Mouse (Mus musculus) spleen, postnatal 10 days (tissue): ENCODE measurements around the gene Ftcd.

Experiments used
- DNase-seq, 2 experiments: peaks; one replicate each; pipeline ENCODE4 v3.0.0; 2021 to 2022; ENCODE audit warnings: low spot score in 2 of 2

Ftcd gene

GRCm38 (mm10) chr10:76575374-76575773 lies at the start of gene Ftcd:
Gene Ftcd, plus strand, starts transcription at chr10:76575648.
- DNase-seq, result no peak

DNA sequence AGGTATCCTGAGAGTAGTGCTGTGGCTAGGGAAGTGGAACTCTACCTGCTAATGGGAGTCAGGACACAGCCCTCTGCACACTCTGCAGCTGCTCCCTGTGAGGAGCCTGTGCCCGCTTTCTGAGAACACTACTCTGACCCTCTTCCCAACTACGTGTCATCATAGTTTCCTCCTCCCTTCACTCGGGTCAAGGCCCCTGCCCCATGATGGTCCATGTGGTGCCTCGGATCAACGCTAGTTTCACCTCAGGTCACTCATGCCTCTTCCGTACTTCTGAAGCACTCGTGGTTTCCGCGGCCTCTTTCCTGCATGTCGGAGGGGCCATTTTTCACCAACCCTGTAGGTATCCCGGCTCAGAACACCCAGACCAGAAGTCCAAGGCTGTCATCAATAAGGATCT lies 44.5 kb upstream of the Ftcd start:
- no peak for DNase-seq

DNA sequence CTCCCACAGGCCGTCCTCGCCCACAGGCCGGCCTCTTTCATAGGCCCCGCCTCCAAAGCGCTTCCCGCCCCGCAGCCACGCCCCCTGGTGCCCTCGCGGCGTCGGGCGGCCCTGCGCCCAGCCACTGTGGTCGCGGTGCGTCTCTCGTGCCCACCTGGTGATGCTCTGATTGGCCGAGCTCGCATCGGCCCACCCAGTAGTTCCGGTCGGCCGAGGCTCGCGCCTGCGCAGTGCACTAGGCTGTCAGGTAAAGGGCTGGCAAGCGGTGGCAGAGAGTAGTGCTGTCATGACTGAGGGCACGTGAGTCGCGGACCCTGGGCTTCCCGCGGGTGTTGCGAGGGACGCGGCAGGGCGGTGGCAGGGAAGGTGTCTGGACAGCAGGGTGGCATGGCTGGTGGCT lies 44.1 kb upstream of the Ftcd start, which contains the start of gene Lss:
TSS of gene Lss (plus strand) at position 214 of the 400 bp plus-strand sequence.
- DNase-seq, result peak; percentile 87 to 95

- no peak for DNase-seq
These were observed 43.6 kb upstream of the Ftcd start for GRCm38 (mm10) chr10:76531828-76532227.

- no peak for DNase-seq
These were observed 39.9 kb upstream of the Ftcd start for GRCm38 (mm10) chr10:76535526-76535925.

DNA sequence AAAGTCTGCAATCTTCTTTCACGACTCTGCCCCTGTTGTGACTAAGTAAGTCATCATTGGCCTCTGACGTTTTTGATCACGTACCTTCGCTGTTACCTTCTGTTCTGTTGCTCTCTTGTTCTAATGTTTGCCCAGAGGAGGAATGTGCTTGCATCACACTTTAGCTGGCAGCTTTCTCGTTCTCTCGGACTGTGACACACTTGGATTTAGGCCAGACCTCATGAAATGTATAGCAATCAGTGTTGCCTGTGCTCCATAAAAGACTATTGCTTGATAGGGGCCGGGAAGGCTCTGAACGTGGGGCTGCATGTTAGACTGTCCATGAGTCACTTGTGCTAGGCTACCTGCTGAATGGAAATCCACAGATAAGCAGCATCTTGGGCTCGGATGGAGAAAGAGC lies 37.8 kb upstream of the Ftcd start:
- DNase-seq, result no peak

DNA sequence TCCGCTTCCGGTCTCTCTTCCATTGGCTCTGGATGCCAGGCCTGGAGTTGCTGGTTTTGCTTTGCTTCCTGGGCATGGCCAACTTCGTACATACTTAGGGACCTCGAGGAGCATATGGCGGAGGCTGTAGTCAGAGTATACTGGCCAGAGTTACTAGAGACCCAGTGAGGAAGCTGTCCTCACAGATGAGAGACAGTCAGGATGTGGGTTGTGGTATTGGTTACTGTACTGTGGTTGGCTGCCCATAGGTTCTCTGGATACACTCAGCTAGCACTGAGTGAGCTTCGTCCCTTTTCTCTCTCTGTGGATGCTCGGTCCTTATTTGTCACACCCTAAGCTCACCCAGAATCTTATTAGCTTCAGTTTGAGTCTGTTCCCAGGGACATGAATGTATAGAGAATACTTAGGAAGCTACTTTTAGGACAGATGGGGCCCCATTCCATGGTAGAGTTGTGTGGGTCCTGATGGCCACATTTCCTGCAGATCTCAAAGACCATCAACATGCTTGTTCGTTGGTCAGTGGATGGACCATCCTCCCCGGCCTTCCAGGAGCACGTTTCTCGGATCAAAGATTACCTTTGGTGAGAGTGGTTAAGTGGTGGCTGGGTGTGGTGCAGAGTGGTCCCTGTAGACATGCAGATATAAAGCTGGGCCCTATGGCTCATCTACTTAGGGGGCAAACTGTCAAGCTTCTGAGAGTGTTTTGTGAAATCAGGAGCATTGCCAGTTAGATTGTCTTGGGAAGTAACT lies 33.9 kb upstream of the Ftcd start:
- DNase-seq, result no peak

DNA sequence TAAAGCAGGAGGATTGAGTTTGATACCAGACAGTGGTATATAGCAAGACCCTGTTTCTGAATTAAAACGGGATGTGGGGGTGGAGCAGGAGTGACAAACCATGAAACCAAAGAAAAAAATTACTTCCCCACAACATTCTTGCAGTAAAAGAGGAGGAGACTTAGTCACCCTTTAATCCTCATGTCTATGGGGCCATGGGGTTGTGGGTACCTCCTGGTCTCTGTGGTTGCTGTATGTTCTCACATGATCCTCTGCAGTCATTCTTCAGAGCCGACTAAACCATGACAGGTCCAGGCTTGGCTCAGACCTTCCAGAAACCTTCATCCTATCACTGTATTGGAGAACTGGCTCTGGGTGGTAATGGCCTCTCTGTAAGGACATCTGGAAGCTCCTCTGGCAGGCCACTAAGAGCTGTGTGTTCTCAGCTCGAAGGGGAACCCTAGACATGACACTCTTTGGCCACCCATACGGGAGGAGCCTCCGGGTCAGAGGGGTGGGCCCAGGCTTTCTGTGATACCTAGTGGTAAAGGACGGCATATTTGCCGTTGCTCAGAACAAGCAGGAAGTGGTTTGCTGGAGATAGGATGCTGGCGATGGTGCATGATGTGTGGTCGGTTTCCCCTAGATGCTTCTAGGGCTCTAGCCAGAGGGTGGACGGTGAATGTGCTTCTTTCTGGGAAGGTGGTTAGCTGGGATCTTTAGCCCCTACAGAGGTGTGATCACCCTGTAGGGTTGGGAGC lies 32.6 kb upstream of the Ftcd start:
- DNase-seq, result no peak

- no peak for DNase-seq
These were observed 28.9 kb upstream of the Ftcd start for GRCm38 (mm10) chr10:76546566-76546965.

DNA sequence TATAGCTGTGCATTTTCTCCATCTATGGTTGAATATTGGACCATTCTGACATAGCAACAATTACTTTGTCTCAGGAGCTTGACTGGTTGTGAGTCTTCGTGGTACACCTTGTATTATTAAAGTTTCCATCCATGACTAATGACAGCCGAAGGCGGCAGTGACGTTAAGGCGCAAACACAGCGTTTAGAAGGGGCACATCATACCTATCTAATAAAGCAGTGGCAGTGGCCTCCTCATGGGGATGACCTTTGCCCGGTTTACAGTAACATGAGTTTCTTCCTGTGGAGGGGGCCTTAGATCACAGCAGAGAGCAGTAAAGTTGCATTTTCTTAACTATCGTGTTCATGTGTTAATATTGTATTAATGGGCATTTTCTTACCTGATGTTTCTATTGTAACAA lies 27.2 kb upstream of the Ftcd start:
- DNase-seq, result no peak

- no peak for DNase-seq
These were observed 25.0 kb upstream of the Ftcd start for GRCm38 (mm10) chr10:76550458-76550857.

GRCm38 (mm10) chr10:76551556-76551955 lies 23.9 kb upstream of the Ftcd start:
- DNase-seq, result no peak

DNA sequence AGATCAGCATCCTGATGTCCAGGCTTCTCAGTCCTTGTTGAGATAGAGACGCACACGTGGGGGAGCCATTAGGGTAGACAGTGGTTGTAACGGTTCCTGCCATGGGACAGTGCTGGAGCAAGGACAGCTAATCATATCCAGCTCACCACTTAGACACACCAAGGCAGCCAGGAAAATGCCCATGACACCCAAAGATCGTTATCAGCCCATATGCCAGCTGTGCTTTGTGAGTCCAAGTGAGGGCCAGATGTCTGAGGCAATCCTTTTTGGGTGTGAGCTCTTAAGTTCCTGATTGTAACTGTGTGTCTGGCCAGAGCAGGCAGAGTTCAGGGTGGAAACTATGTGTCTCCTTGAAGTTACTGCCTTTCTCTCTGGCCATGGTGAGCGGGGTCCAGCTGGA lies 21.4 kb upstream of the Ftcd start:
- no peak for DNase-seq

DNA sequence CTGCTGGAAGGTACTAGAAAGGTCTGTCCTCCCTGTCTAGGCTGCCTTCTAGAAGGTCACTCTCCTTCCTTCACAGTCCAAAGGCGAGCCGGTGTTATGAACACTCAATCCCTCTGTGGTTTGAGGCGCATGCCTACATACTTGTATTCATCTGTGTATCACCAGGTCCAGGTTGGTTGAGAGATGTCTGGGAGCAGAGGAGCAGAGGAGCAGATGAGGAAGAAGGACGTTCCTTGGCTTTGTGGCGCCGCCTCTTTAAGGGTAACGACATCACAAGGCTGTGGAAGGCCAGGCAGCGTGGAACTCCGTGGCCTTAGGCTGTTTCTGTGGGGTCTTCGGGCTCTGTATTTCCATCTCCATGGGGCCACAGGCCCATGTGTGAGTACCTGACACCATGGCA lies 13.5 kb upstream of the Ftcd start, which contains the start of gene Spatc1l:
TSS of gene Spatc1l (plus strand) at position 301 of the 400 bp plus-strand sequence.
- no peak for DNase-seq

- no peak for DNase-seq
These were observed 5.3 kb upstream of the Ftcd start for GRCm38 (mm10) chr10:76569996-76570685.

DNA sequence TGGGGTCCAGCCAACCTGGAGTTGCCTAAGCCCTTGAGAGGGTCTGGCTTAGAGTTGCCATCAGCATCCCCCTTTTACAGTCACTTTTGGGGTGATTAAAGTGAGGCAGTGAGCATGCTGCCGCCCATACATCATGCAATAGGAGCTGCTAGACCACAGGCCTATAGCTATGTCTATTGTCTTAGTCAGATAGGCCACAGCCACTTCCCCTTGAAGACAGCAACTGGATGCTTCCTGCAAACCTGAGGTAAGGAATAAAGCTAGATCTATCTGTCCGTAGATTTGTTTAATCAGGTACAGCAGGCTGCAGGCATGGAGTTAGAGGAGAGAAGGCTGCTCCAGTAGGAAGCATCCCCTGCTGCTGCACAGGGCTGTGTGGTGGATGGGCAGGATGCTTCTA lies 4.4 kb upstream of the Ftcd start:
- no peak for DNase-seq

DNA sequence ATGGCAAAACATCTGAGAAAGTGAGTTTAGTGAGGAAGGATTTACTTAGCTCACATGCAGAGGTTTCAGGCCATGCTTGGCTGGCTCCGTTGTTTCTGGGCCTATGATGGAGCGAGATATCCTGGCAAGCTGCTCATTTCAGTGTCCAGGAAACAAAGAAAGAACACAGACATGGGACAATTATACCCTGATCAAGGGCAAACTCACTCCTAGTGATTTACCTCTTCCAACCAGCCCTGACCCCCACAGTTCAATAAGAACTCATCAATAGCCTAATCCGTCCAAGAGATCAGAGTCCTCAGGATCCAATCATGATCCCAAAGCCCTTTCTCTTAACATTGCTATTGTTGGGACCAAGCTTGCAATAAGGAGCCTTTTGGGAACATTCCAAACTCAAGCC lies 3.3 kb upstream of the Ftcd start:
- no peak for DNase-seq

DNA sequence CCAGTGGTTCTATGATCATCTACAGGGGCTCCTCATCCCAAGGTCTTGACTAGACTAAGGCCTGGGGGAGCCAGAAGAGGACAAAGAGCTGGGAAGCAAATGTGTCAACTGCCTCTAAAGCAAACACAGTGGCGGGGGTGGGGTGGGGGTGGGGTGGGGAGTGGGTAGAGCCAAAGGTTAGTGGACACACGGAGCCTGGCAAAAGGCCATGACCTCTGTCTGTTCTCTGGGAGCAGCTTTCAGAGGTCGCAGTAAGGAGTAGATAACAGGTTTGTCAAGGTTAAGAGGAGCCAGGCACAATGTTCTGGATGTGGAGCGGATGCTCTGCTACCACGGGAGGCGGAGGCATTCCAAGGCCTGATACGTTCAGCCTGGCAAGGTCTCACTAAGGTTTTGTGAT lies 1.5 kb downstream of the Ftcd start:
- DNase-seq, result no peak

DNA sequence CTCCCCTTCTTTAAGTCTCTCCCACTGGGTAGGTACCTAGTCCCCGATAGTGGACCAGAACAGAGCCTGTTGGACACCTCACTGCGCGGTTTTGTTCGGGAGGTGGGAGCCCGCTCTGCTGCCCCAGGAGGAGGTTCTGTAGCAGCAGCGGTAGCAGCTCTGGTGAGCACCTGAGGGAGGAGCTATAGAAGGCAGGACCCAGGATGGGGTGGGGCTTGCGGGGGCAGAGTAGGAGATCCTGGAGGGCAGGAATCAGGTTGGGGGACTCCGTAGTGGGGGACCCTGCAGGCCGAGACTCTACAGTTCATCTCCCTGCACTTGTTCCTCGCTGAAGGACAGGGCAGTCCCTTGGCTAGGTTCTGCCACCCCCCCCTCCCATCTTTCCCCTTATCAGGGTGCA lies 8.7 kb downstream of the Ftcd start:
- DNase-seq, result no peak

DNA sequence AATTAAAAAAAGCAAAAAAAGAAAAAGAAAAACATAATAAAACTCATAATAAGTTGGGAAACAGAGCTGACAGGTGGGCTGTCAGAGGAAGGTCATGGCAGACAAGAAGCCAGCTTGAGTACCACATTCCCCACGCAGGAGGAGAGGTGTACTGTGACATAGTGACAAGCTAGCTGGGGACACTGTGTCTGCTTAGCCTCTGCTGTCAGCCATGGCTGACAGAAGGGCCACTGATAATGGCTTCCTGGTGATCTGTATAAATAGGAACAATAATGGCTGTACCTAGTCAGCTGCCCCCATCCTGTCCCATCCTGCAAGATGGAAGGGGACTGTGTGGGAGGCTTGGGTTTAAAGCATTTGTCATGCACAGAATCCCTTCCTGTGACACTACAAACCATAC lies 10.7 kb downstream of the Ftcd start:
- DNase-seq, result no peak

DNA sequence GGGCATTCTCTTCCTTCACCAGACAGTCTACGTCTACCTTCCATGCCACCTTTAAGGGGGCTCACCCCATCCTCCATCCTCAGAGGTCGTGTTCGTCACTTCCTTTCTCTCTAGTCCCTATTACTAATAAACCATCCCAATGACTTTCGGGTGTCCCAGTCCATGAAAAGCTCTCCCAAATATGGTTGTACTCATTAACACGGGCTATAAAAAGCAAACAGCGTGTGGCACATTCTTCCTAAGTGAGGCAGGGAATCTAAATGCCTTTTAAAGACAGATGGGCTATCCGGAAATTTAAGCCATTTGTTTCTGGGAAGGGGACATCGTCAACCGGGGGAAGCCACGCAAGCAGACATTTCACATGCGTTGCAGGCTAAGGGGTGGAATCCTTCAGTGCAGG lies 14.7 kb downstream of the Ftcd start:
- no peak for DNase-seq

DNA sequence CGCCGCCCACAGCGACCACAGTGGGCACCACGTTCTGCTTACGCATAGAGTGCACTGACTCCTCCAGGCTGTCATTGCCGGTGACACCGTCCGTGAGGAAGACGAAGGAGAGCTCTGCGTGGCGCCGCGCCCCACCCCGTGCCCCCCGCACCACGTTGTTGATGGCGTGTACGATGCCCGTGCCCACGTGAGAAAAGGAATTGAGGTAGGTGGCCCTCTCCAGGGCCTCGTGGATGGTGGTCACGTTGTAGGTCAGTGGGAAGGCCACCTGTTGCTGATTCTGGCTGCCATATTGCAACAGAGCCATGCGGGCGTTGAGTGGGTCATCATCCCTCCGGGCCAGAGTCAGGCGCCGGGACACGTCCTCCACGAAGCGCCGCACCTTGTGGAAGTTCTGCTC lies 20.9 kb downstream of the Ftcd start:
- no peak for DNase-seq

- no peak for DNase-seq
These were observed 27.2 kb downstream of the Ftcd start for GRCm38 (mm10) chr10:76602690-76603089.
